Mouse (Mus musculus): ENCODE data around the gene Zmiz1. TPM values are rescaled to one million over a fixed set of nuclear protein-coding genes. Genes with fewer than 3 reads are reported as not detected.

Gene Zmiz1
- polyA plus RNA-seq, 1 experiment: 52.6 TPM

DNA sequence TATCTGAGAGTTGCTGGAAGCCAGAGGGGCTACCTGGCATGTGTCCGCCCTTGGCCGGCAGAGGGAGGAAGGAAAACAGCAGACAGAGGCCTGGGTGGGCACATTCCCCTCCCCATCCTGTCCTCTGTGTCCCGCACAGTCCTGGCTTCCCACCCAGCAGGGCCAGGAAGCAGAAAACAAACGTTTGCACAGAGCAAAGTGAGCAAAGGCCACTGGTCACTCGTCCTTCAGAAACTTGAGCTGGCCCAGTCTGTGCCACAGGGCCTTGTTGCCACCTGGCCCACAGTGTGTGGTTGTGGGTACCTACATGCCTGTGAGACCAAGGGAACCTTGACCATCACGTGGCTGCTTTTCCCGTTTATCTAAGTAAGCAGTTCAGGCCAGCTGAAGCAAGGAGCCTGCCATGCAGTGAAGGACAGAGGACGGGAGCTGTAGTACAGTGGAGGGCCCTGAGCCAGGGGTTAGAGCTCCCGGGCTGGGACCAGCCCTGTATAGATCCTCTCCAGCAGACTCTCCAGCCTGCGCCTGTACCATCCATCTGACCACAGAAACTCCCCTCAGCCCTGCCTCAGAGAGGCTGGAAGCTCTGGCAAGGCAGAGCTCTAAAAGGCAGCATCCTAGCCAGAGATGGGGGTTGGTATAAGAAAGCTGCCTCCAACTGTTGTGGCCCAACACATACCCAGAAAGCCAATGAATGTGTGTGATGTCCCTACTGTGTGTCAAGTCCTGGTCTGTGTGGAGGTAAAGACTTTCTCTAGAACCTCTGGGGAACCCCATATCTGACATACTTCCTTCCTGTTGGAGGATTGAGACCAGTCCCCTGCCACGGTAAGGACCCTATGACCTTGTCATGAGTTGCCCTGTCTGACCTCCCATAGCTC lies 64.5 kb downstream of the Zmiz1 start:
- H3K4me1 ChIP-seq (ENCODE audit: control insufficient read depth, insufficient read depth, low read length): peaks cover 68% of the 10 kb centered on the region

DNA sequence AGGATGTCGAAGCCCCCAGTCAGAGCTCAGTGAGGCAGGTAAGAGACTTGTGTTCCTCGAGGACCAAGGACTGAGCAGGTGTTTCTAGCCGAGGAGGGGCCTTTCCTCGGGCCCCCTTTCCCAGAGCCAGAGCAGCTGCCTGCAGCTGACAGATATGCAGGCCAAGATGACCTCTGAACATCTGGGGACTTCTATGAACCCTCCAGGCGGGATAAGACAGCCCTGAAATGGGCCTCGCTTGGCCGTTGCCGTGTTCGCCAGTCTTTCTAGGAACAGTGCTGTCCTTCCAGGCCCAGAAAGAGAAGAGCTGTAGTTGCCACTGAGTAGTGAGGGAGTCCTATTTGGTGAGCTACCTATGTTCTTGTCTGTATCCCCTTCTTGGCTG lies 65.1 kb downstream of the Zmiz1 start:
- H3K4me1 ChIP-seq (ENCODE audit: control insufficient read depth, insufficient read depth, low read length): peaks cover 68% of the 10 kb centered on the region

More for the DNA sequence above, 64.5 kb downstream of the Zmiz1 start:
- TF ChIP-seq CTCF (IDR thresholded peaks at IDR 0.05; ENCODE audit: insufficient read depth, low read length) (no peak), POLR2A (IDR thresholded peaks at IDR 0.05; ENCODE audit: borderline replicate concordance, extremely low read depth, low read depth, low read length) (no peak)
- no peak for DNase-seq
- 23% methylated on average over 11 of the region's 11 CpGs for WGBS
- no peak overlapping the region for H3K4me3 ChIP-seq (replicated peaks; ENCODE audit: extremely low read depth, low read depth, low read length)

DNA sequence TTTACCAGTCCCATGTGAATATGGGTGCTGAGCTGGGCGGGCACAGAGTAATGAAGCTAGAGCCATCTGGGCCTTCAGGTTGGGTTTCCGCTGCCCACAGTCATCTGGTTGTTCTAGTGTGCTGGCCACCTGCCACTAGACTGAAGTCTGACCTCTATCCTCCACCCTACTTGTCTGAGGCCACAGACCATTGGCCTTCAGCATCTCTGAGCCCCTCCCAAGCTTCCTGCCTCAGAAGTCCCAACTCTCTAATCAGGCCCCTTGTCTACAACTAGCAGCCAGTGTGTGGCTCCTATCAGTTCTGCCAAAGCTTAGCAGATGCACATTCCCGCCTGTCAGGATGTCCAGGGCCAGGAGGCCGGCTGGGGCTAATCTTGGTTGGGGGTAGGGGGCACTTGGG lies 65.9 kb downstream of the Zmiz1 start:
- 60% methylated on average over 4 of the region's 4 CpGs for WGBS
- Histone ChIP-seq H3K4me1 (ENCODE audit: control insufficient read depth, insufficient read depth, low read length) (peaks cover 62% of the 10 kb centered on the region), H3K4me3 (replicated peaks; ENCODE audit: extremely low read depth, low read depth, low read length) (no peak overlapping the region)
- no peak for TF ChIP-seq CTCF (IDR thresholded peaks at IDR 0.05; ENCODE audit: insufficient read depth, low read length)
- DNase-seq: no peak

More for the DNA sequence above, 65.1 kb downstream of the Zmiz1 start:
- WGBS: 60% methylated on average over 9 of the region's 9 CpGs
- DNase-seq: no peak
- TF ChIP-seq POLR2A (IDR thresholded peaks at IDR 0.05; ENCODE audit: borderline replicate concordance, extremely low read depth, low read depth, low read length) (no peak), CTCF (IDR thresholded peaks at IDR 0.05; ENCODE audit: insufficient read depth, low read length) (no peak)
- no peak overlapping the region for H3K4me3 ChIP-seq (replicated peaks; ENCODE audit: extremely low read depth, low read depth, low read length)

DNA sequence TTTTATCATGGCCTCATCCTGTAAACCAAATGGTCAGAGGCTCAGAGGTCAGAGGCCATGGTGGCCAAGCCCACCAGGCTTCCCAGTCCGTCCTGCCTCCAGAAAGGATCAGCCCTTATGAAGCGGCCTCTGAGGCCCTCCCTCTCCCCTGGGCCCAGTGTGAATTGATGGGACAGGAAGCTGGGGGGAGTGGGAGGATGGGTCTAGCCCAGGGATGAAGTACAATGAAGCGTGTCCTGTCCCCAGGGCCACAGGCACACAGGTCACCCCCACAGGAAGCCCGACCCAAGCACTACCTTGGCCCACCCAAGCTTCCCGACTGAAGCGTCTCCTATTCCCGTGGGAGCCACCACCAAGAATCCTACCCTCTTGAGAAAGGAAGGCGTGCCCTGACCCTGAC lies 66.7 kb downstream of the Zmiz1 start:
- no peak for TF ChIP-seq POLR2A (IDR thresholded peaks at IDR 0.05; ENCODE audit: borderline replicate concordance, extremely low read depth, low read depth, low read length)
- no peak for TF ChIP-seq CTCF (IDR thresholded peaks at IDR 0.05; ENCODE audit: insufficient read depth, low read length)
- Histone ChIP-seq H3K4me1 (ENCODE audit: control insufficient read depth, insufficient read depth, low read length) (peaks cover 53% of the 10 kb centered on the region), H3K4me3 (replicated peaks; ENCODE audit: extremely low read depth, low read depth, low read length) (no peak overlapping the region)
- 47% methylated on average over 8 of the region's 8 CpGs for WGBS
- no peak for DNase-seq

DNA sequence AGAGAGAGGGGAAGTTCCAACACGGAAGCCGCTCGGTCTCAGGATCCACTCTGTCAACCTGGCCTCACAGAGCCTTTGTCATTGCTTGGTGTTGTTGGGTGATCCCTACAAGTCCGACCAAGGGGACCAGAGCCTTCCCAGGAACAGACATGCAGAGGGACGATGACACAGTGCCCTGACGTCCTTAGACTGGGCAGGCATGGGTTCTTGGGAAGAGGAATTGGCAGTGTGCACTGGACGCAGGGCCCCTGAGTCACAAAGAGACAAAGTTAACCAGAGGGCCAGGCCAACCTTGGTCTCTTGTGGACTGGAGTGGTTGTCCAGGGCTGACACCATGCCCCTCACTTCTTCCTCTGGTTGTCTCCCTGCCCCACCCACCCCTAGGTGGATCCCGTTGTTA lies 67.9 kb downstream of the Zmiz1 start:
- TF ChIP-seq POLR2A (IDR thresholded peaks at IDR 0.05; ENCODE audit: borderline replicate concordance, extremely low read depth, low read depth, low read length) (no peak), CTCF (IDR thresholded peaks at IDR 0.05; ENCODE audit: insufficient read depth, low read length) (no peak)
- no peak for DNase-seq
- WGBS: 69% methylated on average over 8 of the region's 8 CpGs
- peaks cover 51% of the 10 kb centered on the region for H3K4me1 ChIP-seq (ENCODE audit: control insufficient read depth, insufficient read depth, low read length)
- no peak overlapping the region for H3K4me3 ChIP-seq (replicated peaks; ENCODE audit: extremely low read depth, low read depth, low read length)

DNA sequence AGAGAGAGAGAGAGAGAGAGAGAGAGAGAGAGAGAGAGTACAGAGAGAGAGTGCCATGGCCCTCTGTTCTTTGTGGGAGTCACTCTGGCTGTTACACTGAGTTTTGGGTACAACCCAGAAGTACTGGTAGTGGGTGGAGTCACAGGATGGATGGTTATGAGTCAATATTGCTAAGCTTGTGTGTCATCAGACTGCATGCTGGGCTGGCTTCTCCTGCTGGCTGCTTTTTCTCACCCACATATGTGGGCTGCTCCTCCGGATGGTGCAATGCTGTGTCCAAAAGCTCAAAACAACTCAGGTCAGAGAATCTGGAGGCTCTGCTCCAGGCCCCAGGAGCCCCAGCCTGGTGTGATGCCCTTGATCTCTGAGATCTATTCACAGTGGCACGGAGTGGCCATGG lies 68.3 kb downstream of the Zmiz1 start:
- no peak overlapping the region for H3K4me3 ChIP-seq (replicated peaks; ENCODE audit: extremely low read depth, low read depth, low read length)
- WGBS: 32% methylated on average over 2 of the region's 2 CpGs
- peaks cover 52% of the 10 kb centered on the region for H3K4me1 ChIP-seq (ENCODE audit: control insufficient read depth, insufficient read depth, low read length)
- TF ChIP-seq CTCF (IDR thresholded peaks at IDR 0.05; ENCODE audit: insufficient read depth, low read length) (no peak), POLR2A (IDR thresholded peaks at IDR 0.05; ENCODE audit: borderline replicate concordance, extremely low read depth, low read depth, low read length) (no peak)
- no peak for DNase-seq

DNA sequence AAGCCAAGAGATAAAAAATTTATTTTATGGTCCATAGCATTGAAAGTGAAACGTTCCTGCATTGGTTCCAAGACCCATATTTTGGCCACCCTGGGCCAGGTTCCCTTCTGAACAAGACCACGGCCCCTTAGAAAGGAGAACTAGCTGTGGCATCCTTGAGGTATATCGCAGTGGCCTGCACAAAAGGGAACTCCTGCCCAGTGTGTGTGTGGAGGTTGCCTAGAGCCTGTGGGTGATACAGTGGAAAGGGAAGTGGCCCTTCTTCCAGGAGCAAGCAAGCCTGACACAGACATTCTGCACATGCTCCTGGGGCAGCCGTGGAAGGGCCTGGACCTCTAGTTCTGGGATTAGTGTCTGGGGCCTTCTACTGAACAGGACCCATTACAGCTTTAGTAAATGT lies 71.4 kb downstream of the Zmiz1 start:
- H3K4me1 ChIP-seq (ENCODE audit: control insufficient read depth, insufficient read depth, low read length): peaks cover 53% of the 10 kb centered on the region
- WGBS: 78% methylated on average over 4 of the region's 4 CpGs
- TF ChIP-seq POLR2A (IDR thresholded peaks at IDR 0.05; ENCODE audit: borderline replicate concordance, extremely low read depth, low read depth, low read length) (no peak), CTCF (IDR thresholded peaks at IDR 0.05; ENCODE audit: insufficient read depth, low read length) (no peak)
- no peak overlapping the region for H3K4me3 ChIP-seq (replicated peaks; ENCODE audit: extremely low read depth, low read depth, low read length)
- DNase-seq: no peak

DNA sequence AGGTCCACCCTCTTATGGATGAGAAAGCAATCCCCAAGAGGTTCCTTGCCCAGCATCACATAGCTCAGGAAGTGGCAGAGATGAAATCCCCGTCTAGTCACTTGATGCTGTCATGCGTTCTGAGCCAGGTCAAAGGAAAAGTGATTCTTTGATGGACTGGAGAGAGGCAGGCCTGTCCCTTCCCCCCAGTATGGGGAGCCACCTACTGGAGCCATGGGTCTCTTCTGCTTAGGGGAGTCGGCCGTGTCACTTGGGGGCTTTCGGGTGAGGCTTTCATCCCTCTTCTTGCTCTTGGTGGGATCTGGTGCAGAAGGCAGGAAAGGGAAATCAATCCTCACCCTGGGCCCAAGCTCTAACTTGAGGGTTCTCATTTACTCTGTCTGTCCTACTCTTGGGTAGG lies 71.8 kb downstream of the Zmiz1 start:
- no peak overlapping the region for H3K4me3 ChIP-seq (replicated peaks; ENCODE audit: extremely low read depth, low read depth, low read length)
- TF ChIP-seq CTCF (IDR thresholded peaks at IDR 0.05; ENCODE audit: insufficient read depth, low read length): no peak
- TF ChIP-seq POLR2A (IDR thresholded peaks at IDR 0.05; ENCODE audit: borderline replicate concordance, extremely low read depth, low read depth, low read length): no peak
- peaks cover 55% of the 10 kb centered on the region for H3K4me1 ChIP-seq (ENCODE audit: control insufficient read depth, insufficient read depth, low read length)
- 68% methylated on average over 5 of the region's 5 CpGs for WGBS
- DNase-seq: no peak

DNA sequence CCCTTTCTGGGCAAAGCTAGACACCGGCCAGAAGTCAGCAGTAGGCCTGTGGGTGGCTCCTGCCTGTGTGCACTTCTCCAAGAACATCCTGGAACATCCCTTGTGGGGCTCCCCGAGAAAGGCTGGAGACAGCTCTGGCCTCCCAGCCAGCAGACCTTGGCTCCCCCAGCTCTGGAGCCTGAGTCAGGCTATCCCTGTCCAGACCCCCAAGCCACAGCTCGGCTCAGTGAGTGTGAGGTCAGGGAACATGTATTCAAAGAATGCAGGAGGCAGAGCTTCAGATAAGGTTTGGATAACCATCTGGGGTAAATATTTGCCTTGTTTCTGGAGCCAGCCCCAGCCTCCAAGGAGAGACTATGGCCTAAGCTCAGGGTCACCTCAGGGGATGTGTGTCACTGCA lies 74.0 kb downstream of the Zmiz1 start:
- peaks cover 37% of the 10 kb centered on the region for H3K4me1 ChIP-seq (ENCODE audit: control insufficient read depth, insufficient read depth, low read length)

More for the DNA sequence above, 74.0 kb downstream of the Zmiz1 start:
- WGBS: 17% methylated on average over 3 of the region's 3 CpGs
- no peak overlapping the region for H3K4me3 ChIP-seq (replicated peaks; ENCODE audit: extremely low read depth, low read depth, low read length)
- TF ChIP-seq CTCF (IDR thresholded peaks at IDR 0.05; ENCODE audit: insufficient read depth, low read length): no peak
- no peak for TF ChIP-seq POLR2A (IDR thresholded peaks at IDR 0.05; ENCODE audit: borderline replicate concordance, extremely low read depth, low read depth, low read length)
- DNase-seq: peak; percentile 62
